Mouse (Mus musculus) CH12.LX (cell line): ENCODE results near the gene Rgr. TPM values are rescaled to one million over a fixed set of nuclear protein-coding genes. Genes with fewer than 3 reads are reported as not detected.

ENCODE experiments used
- DNase-seq: peaks from one replicate; pipeline ENCODE4 v3.0.0-alpha.2; 2013; ENCODE audit errors: extremely low read depth
- H3K27ac ChIP-seq: 2 replicates; pipeline ENCODE4 v1.5.1; 2012; ENCODE audit warnings: low read depth, mild to moderate bottlenecking, control low read depth, moderate library complexity; ENCODE audit not compliant: insufficient read depth
- H3K27me3 ChIP-seq: replicated peaks from 2 replicates; pipeline ENCODE3; 2012; ENCODE audit warnings: inconsistent platforms
- H3K36me3 ChIP-seq, 2 experiments: replicated peaks in 1 of 2; 2 replicates each; pipeline versions ENCODE3 to v1.6.1; 2012; ENCODE audit warnings: inconsistent platforms in 1 of 2, low read length in 1 of 2, mild to moderate bottlenecking in 1 of 2, mixed read lengths in 1 of 2, moderate library complexity in 1 of 2; ENCODE audit not compliant: control insufficient read depth in 1 of 2, insufficient read depth in 1 of 2
- H3K4me1 ChIP-seq, 2 experiments: 2 replicates each; pipeline ENCODE4 v1.6.1; 2012; ENCODE audit warnings: inconsistent platforms in 1 of 2, moderate library complexity in 1 of 2; ENCODE audit not compliant: insufficient read depth in 2 of 2, control insufficient read depth in 1 of 2
- H3K4me2 ChIP-seq: 2 replicates; pipeline ENCODE4 v1.6.1; 2012; ENCODE audit warnings: low read depth, mild to moderate bottlenecking, control low read depth; ENCODE audit not compliant: poor library complexity, insufficient read depth, severe bottlenecking
- H3K4me3 ChIP-seq, 3 experiments: fragments of 150-350 bp in 1 of 3; sonication (generic) in 1 of 3; replicated peaks in 1 of 3; 2 replicates each; pipeline versions ENCODE3 to v1.5.1; 2011 to 2012; ENCODE audit warnings: low read depth in 2 of 3, low read length in 2 of 3, mild to moderate bottlenecking in 2 of 3, moderate library complexity in 2 of 3, control low read depth in 1 of 3, improper control_type of control experiment in 1 of 3, inconsistent platforms in 1 of 3, mixed read lengths in 1 of 3; ENCODE audit not compliant: poor library complexity in 1 of 3
- H3K79me2 ChIP-seq: replicated peaks from 2 replicates; pipeline ENCODE4 v1.6.1; 2012; ENCODE audit warnings: mild to moderate bottlenecking, moderate library complexity; ENCODE audit not compliant: control insufficient read depth, poor library complexity, insufficient read depth, severe bottlenecking; ENCODE audit errors: extremely low read depth
- H3K9ac ChIP-seq: 2 replicates; pipeline ENCODE4 v1.6.1; 2012; ENCODE audit warnings: low read depth, mild to moderate bottlenecking, control low read depth, moderate library complexity; ENCODE audit not compliant: insufficient read depth
- H3K9me3 ChIP-seq: replicated peaks from 2 replicates; pipeline ENCODE3; 2012; ENCODE audit warnings: low read length, inconsistent platforms, mixed read lengths
- BHLHE40 ChIP-seq: IDR thresholded peaks from 2 replicates; pipeline ENCODE4 v1.6.1; 2011; ENCODE audit warnings: mild to moderate bottlenecking, low read depth, low read length, improper control_type of control experiment
- CHD1 ChIP-seq: IDR thresholded peaks from 2 replicates; pipeline ENCODE4 v1.6.1; 2012; ENCODE audit warnings: low read depth, low read length, improper control_type of control experiment, inconsistent platforms
- CHD2 ChIP-seq: IDR thresholded peaks from 2 replicates; pipeline ENCODE4 v1.6.1; 2011; ENCODE audit warnings: low read length, improper control_type of control experiment
- CTCF ChIP-seq, 2 experiments: IDR thresholded peaks in 1 of 2; conservative IDR thresholded peaks in 1 of 2; 2 replicates each; pipeline ENCODE4 v1.5.1; 2011 to 2012; ENCODE audit warnings: low read depth in 2 of 2, low read length in 2 of 2, improper control_type of control experiment in 1 of 2, inconsistent platforms in 1 of 2, mild to moderate bottlenecking in 1 of 2, moderate library complexity in 1 of 2
- E2F4 ChIP-seq: IDR thresholded peaks from 2 replicates; pipeline ENCODE4 v1.6.1; 2011; ENCODE audit warnings: low read depth, low read length, improper control_type of control experiment; ENCODE audit not compliant: insufficient replicate concordance
- EP300 ChIP-seq: IDR thresholded peaks from 2 replicates; pipeline ENCODE4 v1.6.1; 2011; ENCODE audit warnings: low read length, improper control_type of control experiment
- ETS1 ChIP-seq: conservative IDR thresholded peaks from 2 replicates; pipeline ENCODE4 v1.6.1; 2012; ENCODE audit warnings: low read depth, mild to moderate bottlenecking, inconsistent platforms, low read length, improper control_type of control experiment, moderate library complexity
- GABPA ChIP-seq: IDR thresholded peaks from 2 replicates; pipeline ENCODE4 v1.6.1; 2012; ENCODE audit warnings: low read depth, low read length, improper control_type of control experiment, inconsistent platforms; ENCODE audit not compliant: insufficient replicate concordance
- HCFC1 ChIP-seq: IDR thresholded peaks from 2 replicates; pipeline ENCODE4 v1.6.1; 2012; ENCODE audit warnings: low read depth, mild to moderate bottlenecking, inconsistent platforms, low read length, improper control_type of control experiment
- MAFK ChIP-seq: IDR thresholded peaks from 2 replicates; pipeline ENCODE4 v1.6.1; 2011; ENCODE audit warnings: low read length, improper control_type of control experiment; ENCODE audit not compliant: insufficient replicate concordance
- MEF2A ChIP-seq: IDR thresholded peaks from 2 replicates; pipeline ENCODE4 v1.6.1; 2014; ENCODE audit warnings: low read depth, mild to moderate bottlenecking, inconsistent platforms, low read length, improper control_type of control experiment, borderline replicate concordance
- MXI1 ChIP-seq: IDR thresholded peaks from 2 replicates; pipeline ENCODE4 v1.6.1; 2011; ENCODE audit warnings: mild to moderate bottlenecking, low read depth, low read length, improper control_type of control experiment
- MYC ChIP-seq: IDR thresholded peaks from 2 replicates; pipeline ENCODE4 v1.6.1; 2011; ENCODE audit warnings: low read depth, mild to moderate bottlenecking, improper control_type of control experiment, low read length
- NELFE ChIP-seq: IDR thresholded peaks from 2 replicates; pipeline ENCODE4 v1.6.1; 2011; ENCODE audit warnings: low read depth, low read length, improper control_type of control experiment
- PAX5 ChIP-seq: IDR thresholded peaks from 2 replicates; pipeline ENCODE4 v1.6.1; 2012; ENCODE audit warnings: low read length, inconsistent platforms, mixed read lengths
- TBP ChIP-seq: conservative IDR thresholded peaks from 2 replicates; pipeline ENCODE4 v1.6.1; 2011; ENCODE audit warnings: low read depth, low read length, improper control_type of control experiment
- TCF12 ChIP-seq: IDR thresholded peaks from 2 replicates; pipeline ENCODE4 v1.6.1; 2014; ENCODE audit warnings: low read depth, mild to moderate bottlenecking, inconsistent platforms, low read length, improper control_type of control experiment
- USF1 ChIP-seq: IDR thresholded peaks from 2 replicates; pipeline ENCODE4 v1.6.1; 2014; ENCODE audit warnings: low read depth, mild to moderate bottlenecking, inconsistent platforms, low read length, improper control_type of control experiment
- ZKSCAN1 ChIP-seq: IDR thresholded peaks from 2 replicates; pipeline ENCODE4 v1.6.1; 2012; ENCODE audit warnings: low read depth, inconsistent platforms, low read length, improper control_type of control experiment, borderline replicate concordance
- dilution Hi-C: fragments of 300-500 bp; cut with MboI; formaldehyde crosslinking; loops from 2 replicates; pipeline ENCODE4 v1.14.3; 2020; ENCODE audit warnings: low sequenced_read_pairs; ENCODE audit not compliant: extremely low pct_unique_long_range_greater_than_20kb, extremely low pct_ligation_motif_present
- in situ Hi-C: fragments of 300-500 bp; cut with MboI; formaldehyde crosslinking; loops from 3 replicates; pipeline ENCODE4 v1.14.3; 2019; ENCODE audit warnings: low sequenced_read_pairs, low pct_ligation_motif_present, low pct_unique_long_range_greater_than_20kb, mixed read lengths
- polyA plus RNA-seq: library from polyadenylated mRNA; unstranded; fragments of >175 nt; gene quantifications from 2 replicates; pipeline ENCODE4 v1.2.1, GENCODE M21; 2012; ENCODE audit warnings: low read depth; ENCODE audit not compliant: insufficient read length
- total RNA-seq, 2 experiments: library from RNA; depleted of rRNA; stranded (reverse); fragments of 300-350 nt in 1 of 2; fragments of >200 nt in 1 of 2; gene quantifications; 2 replicates each; pipeline ENCODE4 v1.2.3; 2012 to 2014

The Rgr gene
- total and polyA plus RNA-seq, 3 experiments, result not detected

GRCm38 (mm10) chr14:37095556-37095955, 46.8 kb upstream of the Rgr start:
- Histone ChIP-seq H3K79me2 (no peaks in the 10 kb centered on the region), H3K36me3 (no peaks in the 10 kb centered on the region), H3K4me2 (no peak overlapping the region), H3K9me3 (no peaks in the 10 kb centered on the region), H3K4me3 (no peak overlapping the region), H3K9ac (no peak overlapping the region), H3K27me3 (peaks cover 93% of the 10 kb centered on the region), H3K4me1 (no peaks in the 10 kb centered on the region), H3K27ac (no peak overlapping the region)
- dilution Hi-C loops (no loop called here), in situ Hi-C loops (no loop called here)
- no peak for TF ChIP-seq HCFC1
- no peak for TF ChIP-seq CHD1
- TF ChIP-seq EP300, result no peak
- no peak for TF ChIP-seq E2F4
- no peak for DNase-seq

- Histone ChIP-seq H3K27me3 (peaks cover 95% of the 10 kb centered on the region), H3K36me3 (no peaks in the 10 kb centered on the region), H3K9me3 (no peaks in the 10 kb centered on the region), H3K27ac (no peak overlapping the region), H3K9ac (no peak overlapping the region), H3K4me3 (no peak overlapping the region), H3K79me2 (no peaks in the 10 kb centered on the region), H3K4me1 (no peaks in the 10 kb centered on the region), H3K4me2 (no peak overlapping the region)
- no peak for TF ChIP-seq MAFK
- no peak for TF ChIP-seq TBP
- no peak for TF ChIP-seq BHLHE40
- no peak for TF ChIP-seq GABPA
- TF ChIP-seq MEF2A, result no peak
- TF ChIP-seq CHD2, result no peak
- no peak for TF ChIP-seq TCF12
- no peak for TF ChIP-seq E2F4
- no peak for TF ChIP-seq PAX5
- no peak for TF ChIP-seq USF1
- no peak for TF ChIP-seq EP300
- no peak for TF ChIP-seq ETS1
- no peak for TF ChIP-seq CTCF (conservative IDR thresholded peaks at IDR 0.05 in 1 of 2, IDR thresholded peaks at IDR 0.05 in 1 of 2; ENCODE audit: low read depth in 2 of 2, low read length in 2 of 2)
- TF ChIP-seq NELFE, result no peak
- TF ChIP-seq ZKSCAN1, result no peak
- TF ChIP-seq MYC, result no peak
- no peak for TF ChIP-seq MXI1
- DNase-seq, result no peak
- in situ Hi-C loops (no loop called here), dilution Hi-C loops (no loop called here)
These were observed 45.7 kb upstream of the Rgr start for GRCm38 (mm10) chr14:37094436-37094835.
